Mouse (Mus musculus): ENCODE measurements around the gene Camp.
"Not testable (repeated sequence)": the region's sequence is repeated elsewhere in the genome, so short reads cannot be mapped to it uniquely, and the experiment has no call there.

The Camp gene

GRCm38 (mm10) chr9:109850099-109850498, 682 bp upstream of the Camp start:
- DNase-seq (ENCODE audit: low read depth, low spot score): no peak

GRCm38 (mm10) chr9:109833088-109833412, 16.4 kb downstream of the Camp start:
- no peak for DNase-seq (ENCODE audit: low read depth, low spot score)

- DNase-seq (ENCODE audit: low read depth, low spot score): peak; percentile 87
Observed at GRCm38 (mm10) chr9:109832391-109833087, 16.9 kb downstream of the Camp start, which contains the start of gene Nme6. Gene Nme6 (plus strand): TSS chr9:109832749.

GRCm38 (mm10) chr9:109826181-109826580, 23.2 kb downstream of the Camp start:
- DNase-seq (ENCODE audit: low read depth, low spot score): no peak

- no peak for DNase-seq (ENCODE audit: low read depth, low spot score)
Observed at GRCm38 (mm10) chr9:109825739-109826138, 23.7 kb downstream of the Camp start.

GRCm38 (mm10) chr9:109816341-109816740, 33.1 kb downstream of the Camp start:
- DNase-seq (ENCODE audit: low read depth, low spot score): no peak

- no peak for DNase-seq (ENCODE audit: low read depth, low spot score)
Observed at GRCm38 (mm10) chr9:109813424-109813823, 36.0 kb downstream of the Camp start.

GRCm38 (mm10) chr9:109811980-109812379, 37.4 kb downstream of the Camp start, which contains the start of gene Spink8:
Gene Spink8 (plus strand): TSS chr9:109812280.
- DNase-seq (ENCODE audit: low read depth, low spot score): no peak

GRCm38 (mm10) chr9:109807898-109808297, 41.5 kb downstream of the Camp start:
- no peak for DNase-seq (ENCODE audit: low read depth, low spot score)

- no peak for DNase-seq (ENCODE audit: low read depth, low spot score)
Observed at GRCm38 (mm10) chr9:109806695-109807293, 42.6 kb downstream of the Camp start.

- no peak for DNase-seq (ENCODE audit: low read depth, low spot score)
Observed at GRCm38 (mm10) chr9:109806260-109806659, 43.2 kb downstream of the Camp start.

- not testable (repeated sequence) for DNase-seq (ENCODE audit: low read depth, low spot score)
Observed at GRCm38 (mm10) chr9:109805596-109805995, 43.8 kb downstream of the Camp start.

- peak; percentile 22 for DNase-seq (ENCODE audit: low read depth, low spot score)
Observed at GRCm38 (mm10) chr9:109798051-109798450, 51.4 kb downstream of the Camp start.

Measured in CD4-positive helper T cell, adult 2 months (primary cell).